Mouse (Mus musculus): ENCODE measurements at regions not wholly inside any gene's neighbourhood (a gene's known extent, or its start where the extent isn't known, plus 50 kb on each side); places are given as distances from the start of the nearest gene placed in this dataset.

GRCm38 (mm10) chr3:17498291-17498690, 449.9 kb upstream of the Cypt12 start:
- WGBS = 79% methylated on average over 3 of the region's 3 CpGs
- Histone ChIP-seq H3K4me2 (replicated peaks; ENCODE audit: low read depth, low read length) (no peak overlapping the region), H3K27ac (ENCODE audit: low read length) (no peak overlapping the region), H3K4me1 (ENCODE audit: insufficient read depth, low read depth, low read length) (no peaks in the 10 kb centered on the region), H3K27me3 (replicated peaks; ENCODE audit: insufficient read depth, low read length) (no peaks in the 10 kb centered on the region), H3K36me3 (ENCODE audit: insufficient read depth, low read length) (no peaks in the 10 kb centered on the region), H3K4me3 (ENCODE audit: low read depth, low read length) (no peak overlapping the region), H3K9me3 (ENCODE audit: low read length) (no peaks in the 10 kb centered on the region), H3K9ac (replicated peaks; ENCODE audit: low read depth) (no peak overlapping the region)
- TF ChIP-seq CTCF (IDR thresholded peaks at IDR 0.05) = no peak
- no peak for TF ChIP-seq EP300 (IDR thresholded peaks at IDR 0.05)
- ATAC-seq = no peak
- DNase-seq (ENCODE audit: low spot score) = no peak

GRCm38 (mm10) chr3:17501556-17501955, 446.7 kb upstream of the Cypt12 start:
- 45% methylated on average over 2 of the region's 2 CpGs for WGBS
- no peak for DNase-seq (ENCODE audit: low spot score)
- TF ChIP-seq CTCF (IDR thresholded peaks at IDR 0.05) (no peak), EP300 (IDR thresholded peaks at IDR 0.05) (no peak)

GRCm38 (mm10) chr3:17541346-17541745, 406.9 kb upstream of the Cypt12 start:
- Histone ChIP-seq H3K27ac (ENCODE audit: low read length) (no peak overlapping the region), H3K4me2 (replicated peaks; ENCODE audit: low read depth, low read length) (no peak overlapping the region), H3K4me1 (ENCODE audit: insufficient read depth, low read depth, low read length) (no peaks in the 10 kb centered on the region), H3K36me3 (ENCODE audit: insufficient read depth, low read length) (no peaks in the 10 kb centered on the region), H3K4me3 (ENCODE audit: low read depth, low read length) (no peak overlapping the region), H3K27me3 (replicated peaks; ENCODE audit: insufficient read depth, low read length) (no peaks in the 10 kb centered on the region), H3K9ac (replicated peaks; ENCODE audit: low read depth) (no peak overlapping the region), H3K9me3 (ENCODE audit: low read length) (no peaks in the 10 kb centered on the region)
- DNase-seq (ENCODE audit: low spot score) = no peak
- no peak for ATAC-seq
- no peak for TF ChIP-seq EP300 (IDR thresholded peaks at IDR 0.05)
- no peak for TF ChIP-seq CTCF (IDR thresholded peaks at IDR 0.05)

More at GRCm38 (mm10) chr3:17501556-17501955, 446.7 kb upstream of the Cypt12 start:
- H3K9ac ChIP-seq (replicated peaks; ENCODE audit: low read depth) = no peak overlapping the region
- no peak overlapping the region for H3K27ac ChIP-seq (ENCODE audit: low read length)
- H3K27me3 ChIP-seq (replicated peaks; ENCODE audit: insufficient read depth, low read length) = no peaks in the 10 kb centered on the region
- H3K4me3 ChIP-seq (ENCODE audit: low read depth, low read length) = no peak overlapping the region
- H3K4me1 ChIP-seq (ENCODE audit: insufficient read depth, low read depth, low read length) = no peaks in the 10 kb centered on the region
- no peaks in the 10 kb centered on the region for H3K36me3 ChIP-seq (ENCODE audit: insufficient read depth, low read length)
- ATAC-seq = no peak
- H3K9me3 ChIP-seq (ENCODE audit: low read length) = no peaks in the 10 kb centered on the region
- H3K4me2 ChIP-seq (replicated peaks; ENCODE audit: low read depth, low read length) = no peak overlapping the region

GRCm38 (mm10) chr3:17547559-17548059, 400.6 kb upstream of the Cypt12 start:
- H3K9me3 ChIP-seq (ENCODE audit: low read length) = no peaks in the 10 kb centered on the region
- H3K27ac ChIP-seq (ENCODE audit: low read length) = no peak overlapping the region
- TF ChIP-seq CTCF (IDR thresholded peaks at IDR 0.05) (no peak), EP300 (IDR thresholded peaks at IDR 0.05) (no peak)
- no peak overlapping the region for H3K9ac ChIP-seq (replicated peaks; ENCODE audit: low read depth)
- no peak overlapping the region for H3K4me3 ChIP-seq (ENCODE audit: low read depth, low read length)
- 61% methylated on average over 1 of the region's 1 CpGs for WGBS
- H3K27me3 ChIP-seq (replicated peaks; ENCODE audit: insufficient read depth, low read length) = no peaks in the 10 kb centered on the region
- H3K36me3 ChIP-seq (ENCODE audit: insufficient read depth, low read length) = no peaks in the 10 kb centered on the region
- no peak for ATAC-seq
- H3K4me1 ChIP-seq (ENCODE audit: insufficient read depth, low read depth, low read length) = no peaks in the 10 kb centered on the region
- no peak overlapping the region for H3K4me2 ChIP-seq (replicated peaks; ENCODE audit: low read depth, low read length)
- DNase-seq (ENCODE audit: low spot score) = no peak

- ATAC-seq = no peak
- Histone ChIP-seq H3K4me2 (replicated peaks; ENCODE audit: low read depth, low read length) (no peak overlapping the region), H3K4me1 (ENCODE audit: insufficient read depth, low read depth, low read length) (no peaks in the 10 kb centered on the region), H3K4me3 (ENCODE audit: low read depth, low read length) (no peak overlapping the region), H3K27me3 (replicated peaks; ENCODE audit: insufficient read depth, low read length) (no peaks in the 10 kb centered on the region), H3K36me3 (ENCODE audit: insufficient read depth, low read length) (no peaks in the 10 kb centered on the region), H3K27ac (ENCODE audit: low read length) (no peak overlapping the region), H3K9ac (replicated peaks; ENCODE audit: low read depth) (no peak overlapping the region), H3K9me3 (ENCODE audit: low read length) (no peaks in the 10 kb centered on the region)
- no peak for DNase-seq (ENCODE audit: low spot score)
- TF ChIP-seq CTCF (IDR thresholded peaks at IDR 0.05) = no peak
- 46% methylated on average over 9 of the region's 9 CpGs for WGBS
Observed at GRCm38 (mm10) chr3:17582487-17582886, 365.7 kb upstream of the Cypt12 start.

GRCm38 (mm10) chr3:17589956-17590546, 358.2 kb upstream of the Cypt12 start:
- H3K4me2 ChIP-seq (replicated peaks; ENCODE audit: low read depth, low read length) = no peak overlapping the region
- no peak overlapping the region for H3K9ac ChIP-seq (replicated peaks; ENCODE audit: low read depth)
- 64% methylated on average over 2 of the region's 2 CpGs for WGBS
- TF ChIP-seq CTCF (IDR thresholded peaks at IDR 0.05) = no peak
- TF ChIP-seq EP300 (IDR thresholded peaks at IDR 0.05) = no peak
- no peak for DNase-seq (ENCODE audit: low spot score)
- H3K36me3 ChIP-seq (ENCODE audit: insufficient read depth, low read length) = no peaks in the 10 kb centered on the region
- H3K9me3 ChIP-seq (ENCODE audit: low read length) = no peaks in the 10 kb centered on the region
- H3K27me3 ChIP-seq (replicated peaks; ENCODE audit: insufficient read depth, low read length) = no peaks in the 10 kb centered on the region
- no peak overlapping the region for H3K4me3 ChIP-seq (ENCODE audit: low read depth, low read length)
- H3K27ac ChIP-seq (ENCODE audit: low read length) = no peak overlapping the region
- no peak for ATAC-seq
- H3K4me1 ChIP-seq (ENCODE audit: insufficient read depth, low read depth, low read length) = no peaks in the 10 kb centered on the region

GRCm38 (mm10) chr3:17592463-17592862, 355.7 kb upstream of the Cypt12 start:
- ATAC-seq (no peak), DNase-seq (ENCODE audit: low spot score) (no peak)
- H3K9ac ChIP-seq (replicated peaks; ENCODE audit: low read depth) = no peak overlapping the region
- no peaks in the 10 kb centered on the region for H3K27me3 ChIP-seq (replicated peaks; ENCODE audit: insufficient read depth, low read length)
- no peak overlapping the region for H3K27ac ChIP-seq (ENCODE audit: low read length)
- no peaks in the 10 kb centered on the region for H3K4me1 ChIP-seq (ENCODE audit: insufficient read depth, low read depth, low read length)
- no peaks in the 10 kb centered on the region for H3K9me3 ChIP-seq (ENCODE audit: low read length)
- TF ChIP-seq EP300 (IDR thresholded peaks at IDR 0.05) (no peak), CTCF (IDR thresholded peaks at IDR 0.05) (no peak)
- H3K36me3 ChIP-seq (ENCODE audit: insufficient read depth, low read length) = no peaks in the 10 kb centered on the region
- no peak overlapping the region for H3K4me2 ChIP-seq (replicated peaks; ENCODE audit: low read depth, low read length)
- 50% methylated on average over 3 of the region's 3 CpGs for WGBS
- H3K4me3 ChIP-seq (ENCODE audit: low read depth, low read length) = no peak overlapping the region
